28 mouse cellular contexts compared by ENCODE assay signal in genomic region chr19:50307046-50307445, GRCm38 (mm10).
"Had no signal": no experiment of that assay in that cellular context is flagged by ENCODE, and none has a peak within 500 bp of the region (broad histone marks: within the 10 kb centered on the region; RNA-seq: fewer than 3 reads in every experiment).

No protein-coding gene starts in this region.

- DNase-seq: cerebellum, adult 18-20 months; cerebellum, adult 2 months; cerebellum, adult 8-10 months; cerebellum, adult 9-10 months; cerebellum, adult 9-11 months; cerebellum, postnatal 10 days; cerebellum, postnatal 14 days; cerebellum, postnatal 25 days; cerebellum, postnatal 36 days; embryo, embryonic 11 days; gastrocnemius, adult 2 months; gastrocnemius, postnatal 10 days; gastrocnemius, postnatal 14 days; gastrocnemius, postnatal 25 days; gastrocnemius, postnatal 36 days; heart, adult 11 months; heart, adult 18-20 months; heart, adult 2 months had no signal

- H3K9me3 ChIP-seq: embryonic facial prominence, embryonic 10.5 days; embryonic facial prominence, embryonic 12.5 days; embryonic facial prominence, embryonic 13.5 days; embryonic facial prominence, embryonic 15.5 days; forebrain, embryonic 10.5 days; forebrain, embryonic 13.5 days; forebrain, embryonic 15.5 days had no signal

- H3K36me3 ChIP-seq: embryonic facial prominence, embryonic 10.5 days; embryonic facial prominence, embryonic 12.5 days; embryonic facial prominence, embryonic 13.5 days; embryonic facial prominence, embryonic 15.5 days; forebrain, embryonic 10.5 days; forebrain, embryonic 15.5 days had no signal

- H3K4me3 ChIP-seq: embryonic facial prominence, embryonic 10.5 days; embryonic facial prominence, embryonic 12.5 days; embryonic facial prominence, embryonic 13.5 days; embryonic facial prominence, embryonic 15.5 days; erythroblast, embryonic 14.5 days; forebrain, embryonic 10.5 days; forebrain, embryonic 13.5 days; forebrain, embryonic 15.5 days; gastrocnemius, adult 2 months; heart, adult 2 months had no signal

- H3K4me1 ChIP-seq: embryonic facial prominence, embryonic 10.5 days; embryonic facial prominence, embryonic 13.5 days; embryonic facial prominence, embryonic 15.5 days; forebrain, embryonic 13.5 days; forebrain, embryonic 15.5 days had no signal

- H3K4me2 ChIP-seq: embryonic facial prominence, embryonic 12.5 days; embryonic facial prominence, embryonic 13.5 days; embryonic facial prominence, embryonic 15.5 days; forebrain, embryonic 13.5 days; forebrain, embryonic 15.5 days had no signal

- H3K27me3 ChIP-seq: embryonic facial prominence, embryonic 12.5 days; embryonic facial prominence, embryonic 13.5 days; embryonic facial prominence, embryonic 15.5 days; forebrain, embryonic 13.5 days; forebrain, embryonic 15.5 days had no signal

- ATAC-seq: forebrain, embryonic 13.5 days; forebrain, embryonic 14.5 days; forebrain, embryonic 15.5 days; forebrain, embryonic 16.5 days had no signal

- H3K9ac ChIP-seq: embryonic facial prominence, embryonic 12.5 days; embryonic facial prominence, embryonic 13.5 days; embryonic facial prominence, embryonic 15.5 days; forebrain, embryonic 13.5 days; forebrain, embryonic 15.5 days had no signal

- H3K27ac ChIP-seq: embryonic facial prominence, embryonic 10.5 days; embryonic facial prominence, embryonic 12.5 days; embryonic facial prominence, embryonic 13.5 days; embryonic facial prominence, embryonic 15.5 days; forebrain, embryonic 10.5 days; forebrain, embryonic 13.5 days; forebrain, embryonic 15.5 days; gastrocnemius, adult 2 months; heart, adult 2 months had no signal
